Mouse (Mus musculus) liver, adult 2 months (tissue): ENCODE measurements at regions not wholly inside any gene's neighbourhood (a gene's known extent, or its start where the extent isn't known, plus 50 kb on each side); places are given as distances from the start of the nearest gene placed in this dataset.

ENCODE experiments used
- CTCF ChIP-seq: fragments of 200-500 bp; IDR thresholded peaks from 2 replicates; pipeline ENCODE4 v1.5.1; 2011; ENCODE audit warnings: low read depth, low read length, control low read depth
- POLR2A ChIP-seq: fragments of 200-500 bp; IDR thresholded peaks from 2 replicates; pipeline ENCODE4 v1.6.1; 2011; ENCODE audit warnings: low read length, control low read depth; ENCODE audit not compliant: insufficient read depth; ENCODE audit errors: extremely low read depth

GRCm38 (mm10) chr2:113902406-113902805, 53.9 kb upstream of the Arhgap11a start:
- TF ChIP-seq CTCF (no peak), POLR2A (no peak)
